Mouse (Mus musculus): Measurements from ENCODE around the gene Gm45062.

GRCm38 (mm10) chr6:8472125-8472524 lies 212.9 kb downstream of the Gm45062 start:
- TF ChIP-seq POLR2A (IDR thresholded peaks at IDR 0.05; ENCODE audit: low read depth, low read length) (no peak), CTCF (conservative IDR thresholded peaks at IDR 0.05; ENCODE audit: insufficient read depth, insufficient read length, low read depth, low read length) (no peak)
